Mouse (Mus musculus) megakaryocyte, embryonic 14.5 days (primary cell): Measurements from ENCODE around the gene Ube2d1.

Experiments
- FLI1 ChIP-seq: IDR thresholded peaks from 2 replicates; pipeline ENCODE4 v1.6.1; 2012; ENCODE audit warnings: low read length, inconsistent platforms, mixed read lengths
- GATA1 ChIP-seq: IDR thresholded peaks from 3 replicates; pipeline ENCODE4 v1.6.1; 2012; ENCODE audit warnings: mixed read lengths, low read length, inconsistent platforms, borderline replicate concordance

DNA sequence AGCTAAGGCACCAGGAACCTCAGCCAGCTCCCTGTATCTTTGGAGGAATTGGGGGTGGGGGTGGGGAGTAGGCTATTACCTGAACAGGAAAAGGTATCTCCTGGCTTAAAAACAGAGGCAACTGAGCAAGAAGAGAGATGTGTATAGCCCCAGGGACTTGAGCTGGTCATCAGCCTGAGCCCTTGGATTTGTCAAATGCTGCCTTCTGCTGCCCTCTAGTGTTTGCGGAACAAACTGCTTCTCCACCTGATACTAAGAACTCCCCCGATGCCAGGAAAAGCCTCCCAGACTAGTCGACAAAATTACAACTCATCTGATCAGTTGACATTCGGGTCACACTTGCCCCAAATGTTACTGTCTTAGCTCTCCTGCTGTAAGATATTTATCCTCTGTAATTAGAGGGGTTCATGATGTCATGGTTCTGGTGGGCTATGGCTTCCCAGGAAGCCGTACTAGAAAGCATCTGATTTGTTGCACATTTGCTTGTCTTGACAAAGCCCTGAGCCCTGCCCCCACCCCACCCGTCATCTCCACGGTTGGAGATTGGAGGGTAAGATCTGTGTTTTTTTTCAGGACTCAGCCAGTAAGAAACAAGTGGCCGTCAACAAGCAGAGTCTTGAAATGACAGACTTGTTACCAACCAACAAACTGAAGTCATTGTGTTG, 66.7 kb downstream of the Ube2d1 start:
- TF ChIP-seq GATA1 (no peak), FLI1 (no peak)
